Mouse (Mus musculus): Measurements from ENCODE around the gene Fut8. TPM values are rescaled to one million over a fixed set of nuclear protein-coding genes. Genes with fewer than 3 reads are reported as not detected.
A peak's percentile ranks its signal among the peaks of the same experiment; 100 is the strongest.

Fut8 gene
- polyA plus RNA-seq, 1 experiment from 2014 or later, result 28.7 TPM

GRCm38 (mm10) chr12:77429381-77429780, 191.5 kb downstream of the Fut8 start:
- Histone ChIP-seq H3K27me3 (replicated peaks; ENCODE audit: control insufficient read depth, insufficient read depth, low read length) (no peaks in the 10 kb centered on the region), H3K4me1 (ENCODE audit: control insufficient read depth, insufficient read depth, low read length) (no peaks in the 10 kb centered on the region), H3K36me3 (ENCODE audit: control insufficient read depth, insufficient read depth, low read length) (no peaks in the 10 kb centered on the region), H3K4me2 (ENCODE audit: low read length) (no peak overlapping the region), H3K27ac (ENCODE audit: low read depth, low read length) (no peak overlapping the region), H3K9me3 (replicated peaks; ENCODE audit: control insufficient read depth, low read length) (no peaks in the 10 kb centered on the region), H3K9ac (ENCODE audit: low read length) (no peak overlapping the region), H3K4me3 (ENCODE audit: low read depth, low read length) (no peak overlapping the region)
- ATAC-seq, result no peak
- DNase-seq (ENCODE audit: low spot score), result no peak

- no peak overlapping the region for H3K4me2 ChIP-seq (ENCODE audit: low read length)
- no peak for DNase-seq (ENCODE audit: low spot score)
- no peaks in the 10 kb centered on the region for H3K9me3 ChIP-seq (replicated peaks; ENCODE audit: control insufficient read depth, low read length)
- ATAC-seq, result no peak
- no peaks in the 10 kb centered on the region for H3K27me3 ChIP-seq (replicated peaks; ENCODE audit: control insufficient read depth, insufficient read depth, low read length)
- WGBS, result 56% methylated on average over 2 of the region's 2 CpGs
- no peaks in the 10 kb centered on the region for H3K4me1 ChIP-seq (ENCODE audit: control insufficient read depth, insufficient read depth, low read length)
- no peak overlapping the region for H3K4me3 ChIP-seq (ENCODE audit: low read depth, low read length)
- no peak overlapping the region for H3K27ac ChIP-seq (ENCODE audit: low read depth, low read length)
- H3K36me3 ChIP-seq (ENCODE audit: control insufficient read depth, insufficient read depth, low read length), result no peaks in the 10 kb centered on the region
- H3K9ac ChIP-seq (ENCODE audit: low read length), result no peak overlapping the region
Measured at GRCm38 (mm10) chr12:77436733-77437132, 198.8 kb downstream of the Fut8 start.

GRCm38 (mm10) chr12:77450816-77451215, 212.9 kb downstream of the Fut8 start:
- Histone ChIP-seq H3K4me2 (ENCODE audit: low read length) (no peak overlapping the region), H3K27me3 (replicated peaks; ENCODE audit: control insufficient read depth, insufficient read depth, low read length) (no peaks in the 10 kb centered on the region), H3K9ac (ENCODE audit: low read length) (no peak overlapping the region), H3K4me3 (ENCODE audit: low read depth, low read length) (no peak overlapping the region), H3K9me3 (replicated peaks; ENCODE audit: control insufficient read depth, low read length) (no peaks in the 10 kb centered on the region), H3K4me1 (ENCODE audit: control insufficient read depth, insufficient read depth, low read length) (no peaks in the 10 kb centered on the region), H3K36me3 (ENCODE audit: control insufficient read depth, insufficient read depth, low read length) (no peaks in the 10 kb centered on the region), H3K27ac (ENCODE audit: low read depth, low read length) (no peak overlapping the region)
- WGBS, result 89% methylated on average over 2 of the region's 2 CpGs
- DNase-seq (ENCODE audit: low spot score) (no peak), ATAC-seq (no peak)

GRCm38 (mm10) chr12:77466178-77466577, 228.3 kb downstream of the Fut8 start:
- Histone ChIP-seq H3K36me3 (ENCODE audit: control insufficient read depth, insufficient read depth, low read length) (no peaks in the 10 kb centered on the region), H3K4me2 (ENCODE audit: low read length) (no peak overlapping the region), H3K4me3 (ENCODE audit: low read depth, low read length) (no peak overlapping the region), H3K9ac (ENCODE audit: low read length) (no peak overlapping the region), H3K9me3 (replicated peaks; ENCODE audit: control insufficient read depth, low read length) (no peaks in the 10 kb centered on the region), H3K4me1 (ENCODE audit: control insufficient read depth, insufficient read depth, low read length) (no peaks in the 10 kb centered on the region), H3K27ac (ENCODE audit: low read depth, low read length) (no peak overlapping the region), H3K27me3 (replicated peaks; ENCODE audit: control insufficient read depth, insufficient read depth, low read length) (no peaks in the 10 kb centered on the region)
- DNase-seq (ENCODE audit: low spot score) (no peak), ATAC-seq (no peak)
- WGBS, result 91% methylated on average over 1 of the region's 1 CpGs

- WGBS, result 68% methylated on average over 2 of the region's 2 CpGs
- Histone ChIP-seq H3K4me1 (ENCODE audit: control insufficient read depth, insufficient read depth, low read length) (no peaks in the 10 kb centered on the region), H3K36me3 (ENCODE audit: control insufficient read depth, insufficient read depth, low read length) (peaks cover 4% of the 10 kb centered on the region; the same call in 1 of the 2 replicates), H3K9ac (ENCODE audit: low read length) (no peak overlapping the region), H3K27ac (ENCODE audit: low read depth, low read length) (no peak overlapping the region), H3K27me3 (replicated peaks; ENCODE audit: control insufficient read depth, insufficient read depth, low read length) (no peaks in the 10 kb centered on the region), H3K9me3 (replicated peaks; ENCODE audit: control insufficient read depth, low read length) (no peaks in the 10 kb centered on the region), H3K4me3 (ENCODE audit: low read depth, low read length) (no peak overlapping the region), H3K4me2 (ENCODE audit: low read length) (no peak overlapping the region)
- ATAC-seq (no peak), DNase-seq (ENCODE audit: low spot score) (no peak)
Measured at GRCm38 (mm10) chr12:77479931-77480330, 242.0 kb downstream of the Fut8 start.

GRCm38 (mm10) chr12:77481153-77481552, 243.2 kb downstream of the Fut8 start:
- no peak overlapping the region for H3K27ac ChIP-seq (ENCODE audit: low read depth, low read length)
- DNase-seq (ENCODE audit: low spot score), result no peak
- H3K27me3 ChIP-seq (replicated peaks; ENCODE audit: control insufficient read depth, insufficient read depth, low read length), result no peaks in the 10 kb centered on the region

GRCm38 (mm10) chr12:77481799-77482198, 243.9 kb downstream of the Fut8 start:
- Histone ChIP-seq H3K27ac (ENCODE audit: low read depth, low read length) (no peak overlapping the region), H3K9me3 (replicated peaks; ENCODE audit: control insufficient read depth, low read length) (no peaks in the 10 kb centered on the region), H3K4me1 (ENCODE audit: control insufficient read depth, insufficient read depth, low read length) (no peaks in the 10 kb centered on the region), H3K4me3 (ENCODE audit: low read depth, low read length) (no peak overlapping the region), H3K27me3 (replicated peaks; ENCODE audit: control insufficient read depth, insufficient read depth, low read length) (no peaks in the 10 kb centered on the region), H3K9ac (ENCODE audit: low read length) (no peak overlapping the region), H3K36me3 (ENCODE audit: control insufficient read depth, insufficient read depth, low read length) (no peaks in the 10 kb centered on the region), H3K4me2 (ENCODE audit: low read length) (no peak overlapping the region)
- DNase-seq (ENCODE audit: low spot score) (peak; percentile 7), ATAC-seq (no peak)
- 29% methylated on average over 3 of the region's 3 CpGs for WGBS

More at GRCm38 (mm10) chr12:77481153-77481552, 243.2 kb downstream of the Fut8 start:
- H3K4me1 ChIP-seq (ENCODE audit: control insufficient read depth, insufficient read depth, low read length), result no peaks in the 10 kb centered on the region
- H3K4me3 ChIP-seq (ENCODE audit: low read depth, low read length), result no peak overlapping the region
- no peaks in the 10 kb centered on the region for H3K36me3 ChIP-seq (ENCODE audit: control insufficient read depth, insufficient read depth, low read length)
- no peak overlapping the region for H3K9ac ChIP-seq (ENCODE audit: low read length)
- no peaks in the 10 kb centered on the region for H3K9me3 ChIP-seq (replicated peaks; ENCODE audit: control insufficient read depth, low read length)
- WGBS, result 94% methylated on average over 1 of the region's 1 CpGs
- H3K4me2 ChIP-seq (ENCODE audit: low read length), result no peak overlapping the region
- ATAC-seq, result no peak

- Histone ChIP-seq H3K36me3 (ENCODE audit: control insufficient read depth, insufficient read depth, low read length) (no peaks in the 10 kb centered on the region), H3K4me1 (ENCODE audit: control insufficient read depth, insufficient read depth, low read length) (no peaks in the 10 kb centered on the region), H3K4me2 (ENCODE audit: low read length) (no peak overlapping the region), H3K9me3 (replicated peaks; ENCODE audit: control insufficient read depth, low read length) (no peaks in the 10 kb centered on the region), H3K27me3 (replicated peaks; ENCODE audit: control insufficient read depth, insufficient read depth, low read length) (no peaks in the 10 kb centered on the region), H3K27ac (ENCODE audit: low read depth, low read length) (no peak overlapping the region), H3K9ac (ENCODE audit: low read length) (no peak overlapping the region), H3K4me3 (ENCODE audit: low read depth, low read length) (no peak overlapping the region)
- ATAC-seq (no peak), DNase-seq (ENCODE audit: low spot score) (no peak)
- WGBS, result 88% methylated on average over 9 of the region's 9 CpGs
Measured at GRCm38 (mm10) chr12:77483180-77483855, 245.4 kb downstream of the Fut8 start.

- DNase-seq (ENCODE audit: low spot score), result no peak
- Histone ChIP-seq H3K36me3 (ENCODE audit: control insufficient read depth, insufficient read depth, low read length) (no peaks in the 10 kb centered on the region), H3K4me1 (ENCODE audit: control insufficient read depth, insufficient read depth, low read length) (no peaks in the 10 kb centered on the region), H3K27ac (ENCODE audit: low read depth, low read length) (no peak overlapping the region), H3K27me3 (replicated peaks; ENCODE audit: control insufficient read depth, insufficient read depth, low read length) (no peaks in the 10 kb centered on the region), H3K9ac (ENCODE audit: low read length) (no peak overlapping the region), H3K9me3 (replicated peaks; ENCODE audit: control insufficient read depth, low read length) (no peaks in the 10 kb centered on the region), H3K4me2 (ENCODE audit: low read length) (no peak overlapping the region), H3K4me3 (ENCODE audit: low read depth, low read length) (no peak overlapping the region)
- no peak for ATAC-seq
- 82% methylated on average over 3 of the region's 3 CpGs for WGBS
Measured at GRCm38 (mm10) chr12:77484761-77485160, 246.8 kb downstream of the Fut8 start.

Data from forebrain, embryonic 14.5 days (tissue).